ENCODE assay signal across 8 mouse cellular contexts in the genomic region with DNA sequence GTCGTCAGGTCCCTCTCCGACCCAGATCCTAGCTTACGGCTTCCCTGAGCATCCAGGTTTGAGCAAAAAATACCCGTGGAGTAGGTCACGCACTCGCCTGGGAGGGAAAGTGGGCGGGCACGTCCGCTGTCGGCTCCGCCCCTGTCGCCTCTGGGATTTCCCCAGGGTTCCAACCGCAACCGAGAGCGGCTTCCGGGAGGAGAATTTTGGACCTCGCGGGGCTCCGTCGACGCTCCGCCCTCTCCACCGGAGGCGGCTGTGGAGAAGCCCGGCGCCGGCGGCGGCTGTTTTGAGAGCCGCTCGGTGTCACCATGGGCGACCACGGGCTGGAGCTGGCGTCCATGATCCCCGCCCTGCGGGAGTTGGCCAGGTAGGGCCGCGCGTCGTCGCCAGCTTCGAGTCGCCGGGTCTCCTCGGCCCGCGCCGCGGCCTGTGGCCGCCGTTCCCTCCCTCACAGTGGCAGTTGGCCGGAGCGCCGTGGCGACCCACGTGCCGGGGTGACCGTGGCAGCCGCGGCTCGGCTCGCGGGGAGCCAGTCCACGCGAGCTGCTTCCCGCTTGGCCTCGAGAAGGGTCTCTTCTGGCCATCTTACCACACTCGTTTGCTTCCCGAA. TPM values are rescaled to one million over a fixed set of nuclear protein-coding genes. Genes with fewer than 3 reads are reported as not detected.
A peak's percentile ranks its signal among the peaks of the same experiment; 100 is the strongest.
DNase-seq lines count a peak whose midpoint lies in the region; ATAC-seq and TF ChIP-seq lines count a peak whose summit lies in the region.

A gene (plus strand): TSS at position 184 of the 613 bp plus-strand sequence.

- TF ChIP-seq POLR2A in liver, adult 2 months (IDR thresholded peaks at IDR 0.05; ENCODE audit: extremely low read depth, insufficient read depth, low read length), result no peak
- TF ChIP-seq POLR2A in myocyte (IDR thresholded peaks at IDR 0.05; ENCODE audit: insufficient read length, low read depth), result peak; percentile 68

- H3K79me2 ChIP-seq in liver, adult 2 months (ENCODE audit: control insufficient read depth, insufficient read depth, low read length), result no peaks in the 10 kb centered on the region
- H3K79me2 ChIP-seq in myocyte (ENCODE audit: control insufficient read depth, insufficient read depth), result peaks cover 3% of the 10 kb centered on the region

- TF ChIP-seq CTCF in liver, adult 2 months (IDR thresholded peaks at IDR 0.05; ENCODE audit: low read depth, low read length), result no peak

- H3ac ChIP-seq in myocyte (ENCODE audit: control insufficient read depth, insufficient read length), result peak within 1 kb of the TSS; percentile 90

- H3K4me1 ChIP-seq in heart, embryonic 11.5 days (ENCODE audit: control insufficient read depth, insufficient read depth, low read length), result no peaks in the 10 kb centered on the region
- H3K4me1 ChIP-seq in kidney, embryonic 16.5 days (ENCODE audit: insufficient read depth, low read length), result 0 out of 2 replicates have a peak, but pooled peaks cover 3% of the 10 kb centered on the region
- peaks cover 8% of the 10 kb centered on the region for H3K4me1 ChIP-seq in liver, adult 2 months (ENCODE audit: control insufficient read depth, insufficient read depth, low read length)

- H3K36me3 ChIP-seq in heart, embryonic 11.5 days (ENCODE audit: control insufficient read depth, insufficient read depth, low read length), result no peaks in the 10 kb centered on the region
- H3K36me3 ChIP-seq in kidney, embryonic 16.5 days (ENCODE audit: insufficient read depth, low read length), result no peaks in the 10 kb centered on the region
- no peaks in the 10 kb centered on the region for H3K36me3 ChIP-seq in liver, adult 2 months (ENCODE audit: control insufficient read depth, insufficient read depth, low read length)
- no peaks in the 10 kb centered on the region for H3K36me3 ChIP-seq in myocyte (ENCODE audit: control insufficient read depth, insufficient read depth)
- H3K36me3 ChIP-seq in splenic B cell, adult 2 months (ENCODE audit: control insufficient read depth, insufficient read depth, low read length, poor library complexity, severe bottlenecking), result no peaks in the 10 kb centered on the region

- H3K9me3 ChIP-seq in heart, embryonic 11.5 days (replicated peaks; ENCODE audit: control insufficient read depth, low read length), result no peaks in the 10 kb centered on the region
- H3K9me3 ChIP-seq in kidney, embryonic 16.5 days (ENCODE audit: low read length), result no peaks in the 10 kb centered on the region

- H3K27ac ChIP-seq in heart, embryonic 11.5 days (ENCODE audit: low read depth, low read length), result peak within 1 kb of the TSS; percentile 75
- peak within 1 kb of the TSS; percentile 79 for H3K27ac ChIP-seq in kidney, embryonic 16.5 days (ENCODE audit: low read length)
- H3K27ac ChIP-seq in liver, adult 2 months (replicated peaks; ENCODE audit: insufficient read depth, low read depth, low read length), result peak within 1 kb of the TSS; percentile 72

- WGBS in heart, embryonic 11.5 days (ENCODE audit: insufficient replicate concordance), result under 1% methylated on average over 69 of the region's 69 CpGs
- WGBS in kidney, embryonic 16.5 days, result under 1% methylated on average over 68 of the region's 69 CpGs
- WGBS in liver, adult 2 months, result under 1% methylated on average over 69 of the region's 69 CpGs

- ATAC-seq in erythroblast, adult 5-6 weeks (replicated peaks; ENCODE audit: low FRiP score, poor library complexity, severe bottlenecking), result peak; percentile 94
- ATAC-seq in heart, embryonic 11.5 days (replicated peaks; ENCODE audit: insufficient number of reproducible peaks, low FRiP score, low TSS enrichment), result peak; percentile 88
- ATAC-seq in kidney, embryonic 16.5 days (ENCODE audit: low FRiP score, low TSS enrichment), result peak; percentile 86

- H3K27me3 ChIP-seq in heart, embryonic 11.5 days (ENCODE audit: control insufficient read depth, insufficient read depth, low read length), result no peaks in the 10 kb centered on the region
- H3K27me3 ChIP-seq in kidney, embryonic 16.5 days (ENCODE audit: insufficient read depth, low read length), result no peaks in the 10 kb centered on the region
- no peaks in the 10 kb centered on the region for H3K27me3 ChIP-seq in liver, adult 2 months (ENCODE audit: control insufficient read depth, insufficient read depth, low read length)
- H3K27me3 ChIP-seq in myocyte (ENCODE audit: control insufficient read depth, insufficient read depth, insufficient read length), result no peaks in the 10 kb centered on the region
- H3K27me3 ChIP-seq in splenic B cell, adult 2 months (ENCODE audit: control insufficient read depth, insufficient read depth, low read length, poor library complexity, severe bottlenecking), result no peaks in the 10 kb centered on the region

- peak within 1 kb of the TSS; percentile 90 for H3K9ac ChIP-seq in heart, embryonic 11.5 days (ENCODE audit: low read depth, low read length)
- H3K9ac ChIP-seq in kidney, embryonic 16.5 days (replicated peaks; ENCODE audit: low read length), result peak within 1 kb of the TSS; percentile 77
- H3K9ac ChIP-seq in liver, adult 2 months (ENCODE audit: low read depth, low read length), result peak within 1 kb of the TSS; percentile 70

- peak; percentile 95 to 96 for DNase-seq in B cell, adult 2 months
- peak; percentile 98 for DNase-seq in brain, adult 2 months (ENCODE audit: low read depth, low spot score)
- DNase-seq in liver, adult 2 months (ENCODE audit: extremely low read depth, low read depth, low spot score), result peak; percentile 84
- DNase-seq in splenic B cell, adult 2 months (ENCODE audit: low read depth, low spot score), result peak; percentile 96

- peak within 1 kb of the TSS; percentile 90 for H3K4me3 ChIP-seq in heart, embryonic 11.5 days (ENCODE audit: low read depth, low read length)
- H3K4me3 ChIP-seq in kidney, embryonic 16.5 days (ENCODE audit: low read length), result peak within 1 kb of the TSS; percentile 93
- peak within 1 kb of the TSS; percentile 75 for H3K4me3 ChIP-seq in liver, adult 2 months (ENCODE audit: insufficient read depth, low read depth, low read length)
- H3K4me3 ChIP-seq in myocyte, result peak within 1 kb of the TSS; percentile 61

- peak within 1 kb of the TSS; percentile 93 for H3K4me2 ChIP-seq in heart, embryonic 11.5 days
- H3K4me2 ChIP-seq in kidney, embryonic 16.5 days (replicated peaks; ENCODE audit: low read depth, low read length), result peak within 1 kb of the TSS; percentile 93
- H3K4me2 ChIP-seq in myocyte (ENCODE audit: low read depth), result peak within 1 kb of the TSS; percentile 96

TF ChIP-seq in myocyte, 11 proteins besides CTCF, POLR2A, EP300 and RAD21:
- TF ChIP-seq E2F4 (IDR thresholded peaks at IDR 0.05; ENCODE audit: insufficient read depth) (peak; percentile 86), MYOG (IDR thresholded peaks at IDR 0.05; ENCODE audit: control insufficient read depth in 1 of 3, insufficient read depth in 1 of 3, insufficient read length in 2 of 3, low read depth in 2 of 3) (peak in 1 of 3 experiments; percentile 20), CEBPB (IDR thresholded peaks at IDR 0.05; ENCODE audit: insufficient read depth, poor library complexity, severe bottlenecking) (no peak), POLR2AphosphoS2 (IDR thresholded peaks at IDR 0.05; ENCODE audit: insufficient read length, low read depth) (peak; percentile 20), MAX (IDR thresholded peaks at IDR 0.05; ENCODE audit: low read depth) (no peak), MYOD1 (IDR thresholded peaks at IDR 0.05; ENCODE audit: control insufficient read depth in 1 of 3, insufficient read length in 2 of 3, low read depth in 2 of 3) (no peak), TCF12 (IDR thresholded peaks at IDR 0.05; ENCODE audit: insufficient read depth, poor library complexity, severe bottlenecking) (no peak), TCF3 (IDR thresholded peaks at IDR 0.05; ENCODE audit: insufficient read length, low read depth) (no peak)

RNA-seq across cellular contexts. Expression of the gene that starts here (rescaled TPM):
- 5.6 and 11.0 TPM in 2 replicates for total RNA-seq in erythroblast, adult 5-6 weeks (2015; ENCODE audit: low replicate concordance)
- total RNA-seq in erythroblast, adult 5-6 weeks (2017; ENCODE audit: low replicate concordance), result 5.7 and 9.9 TPM in 2 replicates
- polyA plus RNA-seq in heart, embryonic 11.5 days (2014; fragmentation: Nextera tagmentation; extraction: Ambion mirVana), result 14.1 and 16.9 TPM in 2 replicates
- 12.9 and 15.2 TPM in 2 replicates for polyA plus RNA-seq in kidney, embryonic 16.5 days (2015; fragmentation: Nextera tagmentation; extraction: Ambion mirVana)
- total RNA-seq in liver, adult 2 months (2014; rRNA removed), result 9.8 and 12.4 TPM in 2 replicates
- 0.75 and 1.1 TPM in 2 replicates for polyA plus RNA-seq in liver, adult 2 months (2012; rRNA removed)
- 1.7 TPM for polyA plus RNA-seq in myocyte (2012; fragmentation: generic; extraction: Trizol)

Comparison
In these comparisons a context has a peak if more than half of its experiments do, and no peak if none do; other contexts are left out.
1. Peak in every context shown above with its lines: DNase-seq, ATAC-seq, H3K4me3 ChIP-seq and H3K27ac ChIP-seq.